Mouse (Mus musculus) kidney, postnatal 0 days (tissue): ENCODE data around the gene G6pc. TPM values are rescaled to one million over a fixed set of nuclear protein-coding genes. Genes with fewer than 3 reads are reported as not detected.

ENCODE experiments used
- ATAC-seq: fragments of 200-750 bp; cut with Nextera tagmentation; replicated peaks from 2 replicates; pipeline ENCODE4 v1.8.0; 2017; ENCODE audit warnings: low read depth, moderate number of reproducible peaks, moderate TSS enrichment, moderate library complexity; ENCODE audit not compliant: low FRiP score
- DNase-seq: peaks from one replicate; pipeline ENCODE4 v3.0.0-alpha.2; 2016; ENCODE audit warnings: low spot score
- H3K27ac ChIP-seq: fragments of 300-500 bp; sonication (generic); 2 replicates; pipeline ENCODE4 v1.5.1; 2014; ENCODE audit warnings: mild to moderate bottlenecking
- H3K27me3 ChIP-seq: fragments of 300-500 bp; sonication (generic); 2 replicates; pipeline ENCODE4 v1.6.1; 2014; ENCODE audit warnings: low read length, mixed read lengths; ENCODE audit not compliant: insufficient read depth
- H3K36me3 ChIP-seq: fragments of 300-500 bp; sonication (generic); 2 replicates; pipeline ENCODE4 v1.6.1; 2014; ENCODE audit warnings: low read length, mixed read lengths; ENCODE audit not compliant: insufficient read depth
- H3K4me1 ChIP-seq: fragments of 300-500 bp; sonication (generic); replicated peaks from 2 replicates; pipeline ENCODE4 v1.6.1; 2014; ENCODE audit warnings: antibody characterized with exemption, low read length, mixed read lengths; ENCODE audit not compliant: insufficient read depth
- H3K4me2 ChIP-seq: fragments of 300-500 bp; sonication (generic); 2 replicates; pipeline ENCODE4 v1.6.1; 2014; ENCODE audit warnings: mild to moderate bottlenecking, low read length, moderate library complexity, mixed read lengths
- H3K4me3 ChIP-seq: fragments of 300-500 bp; sonication (generic); replicated peaks from 2 replicates; pipeline ENCODE4 v1.5.1; 2014; ENCODE audit warnings: low read depth, low read length
- H3K9ac ChIP-seq: fragments of 300-500 bp; sonication (generic); 2 replicates; pipeline ENCODE4 v1.6.1; 2014; ENCODE audit warnings: low read depth, low read length
- H3K9me3 ChIP-seq: fragments of 300-500 bp; sonication (generic); replicated peaks from 2 replicates; pipeline ENCODE4 v1.6.1; 2016; ENCODE audit warnings: low read length, inconsistent platforms, mixed read lengths
- CTCF ChIP-seq: IDR thresholded peaks from 2 replicates; pipeline ENCODE4 v1.5.1; 2016; ENCODE audit warnings: antibody characterized with exemption, low read depth, mild to moderate bottlenecking, moderate library complexity
- WGBS: fragments of 180-500 bp; shearing (Covaris S2); extraction: QIAGEN DNeasy Blood & Tissue Kit; methylation state at CpG from one replicate; pipeline ENCODE4 v1.1.7; 2014; 5-methylcytosine and 5-hydroxymethylcytosine counted together
- polyA plus RNA-seq: library from polyadenylated mRNA; unstranded; fragments of >200 nt; fragmentation: Nextera tagmentation; extraction: Ambion mirVana; gene quantifications from 2 replicates; pipeline ENCODE4 v1.2.1, GENCODE M21; 2015

The G6pc gene
- polyA plus RNA-seq, 1 experiment from 2014 or later: 23.2 TPM

- H3K9me3 ChIP-seq: no peaks in the 10 kb centered on the region
- no peak overlapping the region for H3K4me2 ChIP-seq
- no peak overlapping the region for H3K4me3 ChIP-seq
- no peaks in the 10 kb centered on the region for H3K36me3 ChIP-seq
- ATAC-seq (peak; percentile 47; the same call in 1 of the 2 replicates), DNase-seq (no peak)
- no peak overlapping the region for H3K9ac ChIP-seq
- WGBS: 47% methylated on average over 3 of the region's 3 CpGs
- H3K27me3 ChIP-seq: no peaks in the 10 kb centered on the region
- 0 out of 2 replicates have a peak, but pooled peaks cover 3% of the 10 kb centered on the region for H3K4me1 ChIP-seq
- no peak overlapping the region for H3K27ac ChIP-seq
- TF ChIP-seq CTCF: no peak
Measured at GRCm38 (mm10) chr11:101351721-101352111, 15.6 kb upstream of the G6pc start.

GRCm38 (mm10) chr11:101353436-101353835 lies 13.9 kb upstream of the G6pc start:
- H3K27ac ChIP-seq: no peak overlapping the region; the same call in 1 of the 2 replicates
- DNase-seq: no peak

GRCm38 (mm10) chr11:101354438-101355010 lies 12.8 kb upstream of the G6pc start:
- ATAC-seq: no peak
- no peak overlapping the region for H3K27ac ChIP-seq
- H3K4me3 ChIP-seq: no peak overlapping the region
- H3K4me2 ChIP-seq: no peak overlapping the region
- 87% methylated on average over 5 of the region's 5 CpGs for WGBS
- H3K9ac ChIP-seq: no peak overlapping the region
- TF ChIP-seq CTCF: peak; percentile 51
- no peak for DNase-seq
- 0 out of 2 replicates have a peak, but pooled peaks cover 3% of the 10 kb centered on the region for H3K4me1 ChIP-seq
- no peaks in the 10 kb centered on the region for H3K9me3 ChIP-seq
- no peaks in the 10 kb centered on the region for H3K36me3 ChIP-seq
- H3K27me3 ChIP-seq: no peaks in the 10 kb centered on the region

More at GRCm38 (mm10) chr11:101353436-101353835, 13.9 kb upstream of the G6pc start:
- 76% methylated on average over 12 of the region's 12 CpGs for WGBS
- Histone ChIP-seq H3K4me1 (0 out of 2 replicates have a peak, but pooled peaks cover 3% of the 10 kb centered on the region), H3K27me3 (no peaks in the 10 kb centered on the region), H3K4me2 (no peak overlapping the region), H3K4me3 (no peak overlapping the region), H3K9ac (no peak overlapping the region), H3K36me3 (no peaks in the 10 kb centered on the region), H3K9me3 (no peaks in the 10 kb centered on the region)
- ATAC-seq: no peak
- TF ChIP-seq CTCF: no peak

- Histone ChIP-seq H3K4me3 (no peak overlapping the region), H3K9ac (no peak overlapping the region), H3K27ac (no peak overlapping the region), H3K36me3 (no peaks in the 10 kb centered on the region), H3K4me1 (0 out of 2 replicates have a peak, but pooled peaks cover 12% of the 10 kb centered on the region), H3K4me2 (no peak overlapping the region), H3K27me3 (no peaks in the 10 kb centered on the region), H3K9me3 (no peaks in the 10 kb centered on the region)
- no peak for DNase-seq
- WGBS: 88% methylated on average over 2 of the region's 2 CpGs
- TF ChIP-seq CTCF: no peak
- ATAC-seq: no peak
Measured at GRCm38 (mm10) chr11:101355916-101356315, 11.4 kb upstream of the G6pc start.

GRCm38 (mm10) chr11:101357505-101358182 lies 9.7 kb upstream of the G6pc start:
- Histone ChIP-seq H3K9ac (no peak overlapping the region), H3K36me3 (no peaks in the 10 kb centered on the region), H3K4me3 (no peak overlapping the region), H3K27me3 (no peaks in the 10 kb centered on the region), H3K27ac (no peak overlapping the region), H3K4me1 (0 out of 2 replicates have a peak, but pooled peaks cover 13% of the 10 kb centered on the region), H3K4me2 (no peak overlapping the region), H3K9me3 (no peaks in the 10 kb centered on the region)
- no peak for DNase-seq
- WGBS: 70% methylated on average over 3 of the region's 3 CpGs
- ATAC-seq: no peak
- TF ChIP-seq CTCF: no peak

- Histone ChIP-seq H3K27me3 (no peaks in the 10 kb centered on the region), H3K9me3 (no peaks in the 10 kb centered on the region), H3K4me2 (no peak overlapping the region), H3K4me3 (no peak overlapping the region), H3K36me3 (no peaks in the 10 kb centered on the region), H3K9ac (no peak overlapping the region), H3K4me1 (0 out of 2 replicates have a peak, but pooled peaks cover 18% of the 10 kb centered on the region), H3K27ac (peak overlapping the region; percentile 84)
- ATAC-seq (no peak), DNase-seq (no peak)
- TF ChIP-seq CTCF: no peak
- 54% methylated on average over 9 of the region's 9 CpGs for WGBS
Measured at GRCm38 (mm10) chr11:101359776-101360175, 7.6 kb upstream of the G6pc start.
